Mouse (Mus musculus): Measurements from ENCODE around the gene Nudt7.

Nudt7 gene

DNA sequence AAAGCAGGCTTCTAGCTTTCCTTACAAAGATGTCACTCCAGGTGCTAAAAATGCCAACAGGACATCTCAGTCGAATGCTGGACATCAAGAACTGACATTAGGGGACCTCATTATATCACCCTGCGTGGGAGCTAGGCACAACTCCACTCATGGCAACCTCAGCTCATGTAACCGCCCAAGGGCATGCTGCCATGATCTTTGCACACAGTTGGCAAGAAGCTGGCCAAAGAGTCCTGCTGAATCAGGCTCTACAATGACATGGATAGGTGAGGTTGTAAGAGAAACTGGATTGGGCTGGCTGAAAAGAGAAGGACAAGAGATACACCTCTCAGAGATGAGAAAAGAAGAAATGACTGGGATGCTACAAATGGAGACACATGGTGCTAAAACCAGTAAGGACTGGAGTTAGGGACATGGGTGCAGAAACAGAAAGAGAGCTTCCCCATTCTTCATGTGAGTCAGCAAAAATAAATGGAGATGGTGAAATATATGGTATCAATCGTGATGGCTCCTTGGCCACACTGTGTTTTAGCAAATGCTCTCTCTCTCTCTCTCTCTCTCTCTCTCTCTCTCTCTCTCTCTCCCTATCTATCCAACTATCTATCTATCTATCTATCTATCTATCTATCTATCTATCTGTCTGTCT is 10.4 kb downstream of the Nudt7 start:
- DNase-seq, result peak; percentile 5

DNA sequence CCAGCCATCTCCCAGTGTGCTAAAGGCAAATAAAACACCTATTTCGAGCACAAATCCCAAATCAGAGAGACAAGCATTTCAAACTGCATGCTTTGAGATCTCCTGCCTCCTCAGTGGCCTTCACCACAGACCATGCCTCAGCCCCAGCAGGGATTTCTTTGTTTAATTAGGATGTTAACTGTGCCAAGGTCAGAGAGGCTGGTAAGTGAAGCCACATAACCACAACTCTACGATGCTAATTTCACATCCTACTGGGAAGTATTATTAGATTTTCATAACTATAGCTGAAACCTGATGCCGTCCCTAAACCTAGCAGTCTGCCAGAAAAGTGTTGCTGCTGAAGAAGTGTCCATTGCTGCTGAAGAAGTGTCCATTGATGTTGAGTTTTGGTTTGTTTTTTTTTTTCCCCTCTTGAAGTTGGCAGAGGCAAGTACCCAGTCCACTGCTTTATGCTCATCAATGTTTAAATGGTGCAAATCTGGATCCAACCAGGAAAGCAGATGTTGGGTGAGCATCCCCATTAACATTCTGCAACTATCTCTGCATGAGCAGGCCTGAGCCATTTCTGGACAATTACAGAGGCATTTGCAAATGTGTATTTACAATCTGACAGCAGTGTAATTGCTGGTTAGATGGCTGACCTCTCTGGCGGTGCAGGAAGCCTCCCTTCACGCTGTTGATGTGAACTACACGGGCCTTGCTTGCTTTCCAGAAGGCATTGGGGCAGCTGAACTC is 20.1 kb downstream of the Nudt7 start:
- DNase-seq, result no peak

DNA sequence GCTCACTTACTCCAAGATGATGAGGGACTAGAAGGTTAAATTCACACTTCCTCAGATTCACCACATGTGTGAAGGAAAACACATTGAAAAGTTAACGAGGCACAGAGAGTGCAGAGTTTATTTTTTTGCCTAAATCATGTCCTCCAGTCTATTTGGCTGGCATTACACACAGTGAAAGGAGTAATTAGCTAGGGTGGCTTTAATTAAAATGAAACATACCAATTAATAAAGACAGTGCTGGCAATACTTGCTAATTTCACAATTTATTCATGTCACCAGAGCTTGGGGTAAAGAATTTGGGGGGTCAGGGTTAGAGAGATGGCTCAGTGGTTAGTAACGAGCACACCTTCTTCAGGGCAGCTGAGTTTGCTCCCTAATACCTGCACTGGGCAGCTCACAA is 25.2 kb downstream of the Nudt7 start:
- no peak for DNase-seq

DNA sequence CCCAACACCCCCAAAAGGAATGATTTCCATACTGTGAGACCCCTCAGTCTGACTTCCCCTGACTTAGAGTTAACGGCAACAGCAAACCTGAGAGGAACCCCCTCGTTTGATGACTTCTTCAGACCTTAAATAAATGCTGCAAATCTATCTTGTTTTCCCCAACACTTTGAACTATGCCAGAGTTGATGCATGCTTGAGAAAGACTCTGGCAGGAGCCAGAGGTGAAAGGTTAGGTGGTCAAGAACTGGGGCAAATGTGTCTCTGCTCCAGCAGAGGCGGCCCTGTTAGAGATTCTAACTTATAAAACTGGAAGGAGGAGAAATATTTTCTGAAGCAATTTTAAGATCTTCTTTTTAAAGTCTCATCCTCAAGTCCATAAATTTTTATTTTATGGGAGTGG is 26.3 kb downstream of the Nudt7 start:
- DNase-seq, result no peak

DNA sequence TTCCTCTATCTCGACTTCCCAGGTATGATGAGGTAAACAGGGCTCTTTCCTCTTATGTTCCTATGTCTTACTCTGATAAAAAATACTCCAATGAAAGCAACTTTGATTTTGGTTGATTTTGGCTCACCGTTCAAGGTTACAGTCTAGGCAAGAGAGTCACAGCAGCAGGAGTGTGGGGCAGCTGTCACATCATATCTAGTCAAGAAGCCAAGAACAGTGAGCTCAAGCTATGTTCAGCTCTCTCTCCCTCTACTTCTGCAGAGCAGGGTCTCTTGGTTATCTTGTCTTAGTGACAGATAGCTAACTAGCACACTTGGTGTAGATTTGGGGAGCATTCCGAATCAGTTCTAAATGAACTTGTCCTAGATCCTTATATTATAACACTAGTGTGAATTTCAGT is 30.5 kb downstream of the Nudt7 start:
- DNase-seq, result no peak

DNA sequence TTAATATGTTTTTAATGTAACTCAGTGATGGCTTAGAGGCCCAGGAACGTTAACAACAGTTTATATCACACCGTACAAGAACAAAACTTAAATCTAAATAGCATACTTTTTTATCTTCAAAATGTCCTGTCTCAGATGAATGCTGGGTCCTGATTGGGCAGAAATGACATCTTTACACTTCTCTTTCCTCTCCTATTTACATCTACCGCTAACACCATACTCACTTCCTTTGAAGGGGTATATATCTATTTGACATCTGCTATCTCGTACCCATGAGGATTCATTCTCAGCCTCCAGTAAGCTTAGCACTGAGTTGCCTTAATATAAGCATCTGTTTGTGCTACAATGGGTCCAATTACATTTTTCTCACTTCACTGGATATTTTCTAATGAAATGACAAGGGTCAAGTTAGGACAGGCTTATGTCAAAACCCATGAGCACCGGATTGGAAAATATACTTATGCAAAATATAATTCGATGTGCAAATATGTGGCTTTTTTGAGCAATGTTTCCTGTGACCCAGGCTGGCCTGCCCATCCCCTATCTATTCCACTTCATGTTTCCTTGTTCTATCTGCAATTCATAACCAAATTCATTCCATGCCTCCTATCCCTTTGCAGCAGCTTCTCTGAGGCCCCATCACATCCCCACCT is 31.2 kb downstream of the Nudt7 start:
- no peak for DNase-seq

DNA sequence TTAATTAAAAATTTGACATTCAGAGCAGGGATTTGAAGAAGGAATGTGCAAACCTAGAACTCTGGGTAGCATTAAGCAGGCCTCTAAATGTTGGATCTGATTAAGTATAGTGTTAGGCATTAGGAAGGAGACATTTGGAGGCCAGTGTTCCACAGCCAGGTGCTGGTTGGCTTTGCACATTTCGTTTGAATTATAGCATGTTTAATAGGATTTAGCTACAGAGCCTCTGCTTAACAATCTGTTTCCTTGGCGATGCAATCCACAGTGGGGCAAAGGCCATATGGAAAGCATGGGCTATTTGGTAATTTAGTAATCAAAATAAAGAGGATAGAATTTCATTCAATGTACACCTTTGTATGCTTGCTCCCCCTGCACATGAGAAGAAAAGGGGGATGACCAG is 32.4 kb downstream of the Nudt7 start:
- DNase-seq, result no peak

DNA sequence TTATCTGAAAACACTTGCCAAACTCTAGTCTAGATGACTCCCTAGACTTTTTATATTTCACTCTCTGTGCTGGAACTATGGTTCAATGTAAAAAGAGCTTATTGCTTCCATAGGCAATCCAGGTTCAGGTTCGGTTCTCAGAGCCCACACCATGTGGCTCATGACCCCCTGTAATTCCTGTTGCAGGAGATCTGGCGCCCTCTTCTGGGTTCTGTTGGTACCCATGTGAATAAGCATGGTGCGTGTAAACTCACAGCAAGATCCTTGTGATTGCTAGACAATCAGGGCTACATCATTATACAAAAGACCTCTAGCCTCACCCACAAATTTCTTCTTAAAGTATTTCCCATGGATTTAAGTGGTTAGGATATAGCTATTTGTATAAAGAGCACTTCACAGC is 43.4 kb downstream of the Nudt7 start:
- DNase-seq, result peak; percentile 2

DNA sequence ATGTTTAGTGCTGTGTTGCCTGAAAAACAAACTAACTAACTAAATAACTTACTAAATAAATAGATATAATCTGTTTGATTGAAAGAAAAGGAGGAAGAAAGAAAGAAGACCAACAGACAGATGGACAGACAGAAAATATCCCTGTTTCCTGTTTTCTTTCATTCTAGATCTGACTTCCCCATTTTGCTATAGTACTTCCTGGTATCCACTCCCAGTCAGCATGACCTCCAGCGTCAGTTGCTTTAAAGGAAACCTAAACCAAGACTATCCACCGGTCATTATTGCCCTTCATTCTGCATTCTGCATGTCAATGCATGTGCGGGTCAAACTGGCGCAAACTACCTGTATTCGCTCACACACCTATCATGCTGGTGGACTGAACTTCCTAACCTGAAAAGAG is 60.0 kb downstream of the Nudt7 start:
- DNase-seq, result no peak

DNA sequence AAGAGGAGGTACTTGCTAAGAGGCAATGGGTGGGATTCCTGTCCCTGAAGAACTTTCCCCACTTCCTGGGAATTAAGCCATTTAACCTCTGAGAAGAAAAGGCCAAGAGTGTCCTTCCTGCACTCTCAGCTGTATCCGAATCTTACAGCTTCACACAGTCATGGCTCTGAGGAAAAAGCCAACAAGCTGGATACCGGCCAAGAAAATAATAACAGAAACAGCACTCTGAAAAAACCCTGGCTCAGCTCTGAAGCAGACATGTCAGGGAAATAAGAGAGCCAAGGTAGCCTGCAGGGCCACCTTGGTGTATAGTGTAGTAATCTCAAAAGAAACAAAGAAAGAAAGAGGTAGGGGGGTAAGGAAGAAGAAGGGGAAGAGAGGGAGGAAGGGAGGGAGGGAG is 65.6 kb downstream of the Nudt7 start:
- DNase-seq, result no peak
